Mouse (Mus musculus) neural tube, embryonic 14.5 days (tissue): ENCODE measurements at regions not wholly inside any gene's neighbourhood (a gene's known extent, or its start where the extent isn't known, plus 50 kb on each side); places are given as distances from the start of the nearest gene placed in this dataset.
"Not testable (repeated sequence)": the region's sequence is repeated elsewhere in the genome, so short reads cannot be mapped to it uniquely, and the experiment has no call there.

ENCODE experiments used
- ATAC-seq: fragments of 200-750 bp; cut with Nextera tagmentation; 2 replicates; pipeline ENCODE4 v1.8.0; 2017; ENCODE audit warnings: low read depth, mild to moderate bottlenecking, moderate TSS enrichment, moderate library complexity
- H3K27ac ChIP-seq: fragments of 300-500 bp; sonication (generic); 2 replicates; pipeline ENCODE4 v1.5.1; 2014; ENCODE audit warnings: low read depth, mild to moderate bottlenecking, control low read depth, low read length, moderate library complexity, mixed read lengths
- H3K27me3 ChIP-seq: fragments of 300-500 bp; sonication (generic); 2 replicates; pipeline ENCODE4 v1.6.1; 2014; ENCODE audit warnings: low read length; ENCODE audit not compliant: control insufficient read depth, insufficient read depth
- H3K36me3 ChIP-seq: fragments of 300-500 bp; sonication (generic); 2 replicates; pipeline ENCODE4 v1.6.1; 2014; ENCODE audit warnings: low read length, mixed read lengths; ENCODE audit not compliant: control insufficient read depth, insufficient read depth
- H3K4me1 ChIP-seq: fragments of 300-500 bp; sonication (generic); 2 replicates; pipeline ENCODE4 v1.6.1; 2014; ENCODE audit warnings: low read length; ENCODE audit not compliant: control insufficient read depth, insufficient read depth
- H3K4me2 ChIP-seq: fragments of 300-500 bp; sonication (generic); 2 replicates; pipeline ENCODE4 v1.6.1; 2014; ENCODE audit warnings: mild to moderate bottlenecking, low read depth, low read length, control low read depth
- H3K4me3 ChIP-seq: fragments of 300-500 bp; sonication (generic); 2 replicates; pipeline ENCODE4 v1.5.1; 2014; ENCODE audit warnings: low read depth, low read length, control low read depth, mixed read lengths
- H3K9ac ChIP-seq: fragments of 300-500 bp; sonication (generic); replicated peaks from 2 replicates; pipeline ENCODE4 v1.6.1; 2014; ENCODE audit warnings: low read depth, mild to moderate bottlenecking, control low read depth, low read length, mixed read lengths
- H3K9me3 ChIP-seq: fragments of 300-500 bp; sonication (generic); 2 replicates; pipeline ENCODE4 v1.6.1; 2016; ENCODE audit warnings: low read length; ENCODE audit not compliant: control insufficient read depth
- WGBS: fragments of 180-500 bp; shearing (Covaris S2); extraction: QIAGEN DNeasy Blood & Tissue Kit; methylation state at CpG from one replicate; pipeline ENCODE4 v1.1.7; 2014; 5-methylcytosine and 5-hydroxymethylcytosine counted together

- ATAC-seq = no peak
- no peaks in the 10 kb centered on the region for H3K36me3 ChIP-seq
- no peaks in the 10 kb centered on the region for H3K4me1 ChIP-seq
- no peak overlapping the region for H3K4me2 ChIP-seq
- WGBS = 71% methylated on average over 7 of the region's 7 CpGs
- no peak overlapping the region for H3K4me3 ChIP-seq
- no peaks in the 10 kb centered on the region for H3K27me3 ChIP-seq
- no peaks in the 10 kb centered on the region for H3K9me3 ChIP-seq
- no peak overlapping the region for H3K9ac ChIP-seq
- H3K27ac ChIP-seq = no peak overlapping the region
These were observed 125.1 kb upstream of the Cobl start for GRCm38 (mm10) chr11:12589757-12590373.

GRCm38 (mm10) chr11:12584851-12585680, 120.3 kb upstream of the Cobl start:
- H3K4me1 ChIP-seq, H3K36me3 ChIP-seq, H3K4me2 ChIP-seq, H3K9ac ChIP-seq, H3K27me3 ChIP-seq, H3K4me3 ChIP-seq, H3K27ac ChIP-seq, H3K9me3 ChIP-seq: not testable (repeated sequence)
- ATAC-seq = peak; percentile 58; the same call in 1 of the 2 replicates
- 81% methylated on average over 2 of the region's 2 CpGs for WGBS

- Histone ChIP-seq H3K4me2 (no peak overlapping the region), H3K27ac (no peak overlapping the region)
- peak; percentile 69 for ATAC-seq
These were observed 114.3 kb upstream of the Cobl start for GRCm38 (mm10) chr11:12578999-12579576.

DNA sequence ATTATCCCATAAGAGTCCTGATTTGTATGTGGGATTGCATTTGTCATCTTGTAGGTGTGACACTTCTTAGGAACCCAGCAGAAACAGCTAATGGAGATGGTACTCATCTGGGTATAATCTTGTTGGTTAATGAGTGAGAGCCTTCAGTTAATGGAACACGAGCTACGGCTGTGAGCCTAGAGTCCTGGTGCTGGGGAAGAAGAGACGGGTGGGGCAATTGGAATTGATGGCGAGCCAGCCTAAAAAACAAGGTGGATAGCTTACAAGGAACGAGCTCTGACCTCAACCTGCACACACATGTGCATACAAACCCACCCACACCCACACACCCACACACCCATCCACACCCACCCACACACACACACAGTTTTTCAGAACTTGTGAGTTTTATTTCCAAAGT, 94.9 kb upstream of the Cobl start:
- WGBS = 76% methylated on average over 5 of the region's 5 CpGs
- no peak overlapping the region for H3K4me3 ChIP-seq
- H3K9ac ChIP-seq = no peak overlapping the region
- H3K4me1 ChIP-seq = no peaks in the 10 kb centered on the region
- H3K27me3 ChIP-seq = no peaks in the 10 kb centered on the region
- peak; percentile 54; the same call in 1 of the 2 replicates for ATAC-seq
- no peak overlapping the region for H3K4me2 ChIP-seq
- no peaks in the 10 kb centered on the region for H3K9me3 ChIP-seq
- H3K36me3 ChIP-seq = no peaks in the 10 kb centered on the region
- H3K27ac ChIP-seq = no peak overlapping the region

More at GRCm38 (mm10) chr11:12578999-12579576, 114.3 kb upstream of the Cobl start:
- WGBS = 37% methylated on average over 14 of the region's 14 CpGs
- H3K4me3 ChIP-seq = no peak overlapping the region
- H3K36me3 ChIP-seq = no peaks in the 10 kb centered on the region
- no peaks in the 10 kb centered on the region for H3K9me3 ChIP-seq
- H3K4me1 ChIP-seq = no peaks in the 10 kb centered on the region
- H3K9ac ChIP-seq = no peak overlapping the region
- no peaks in the 10 kb centered on the region for H3K27me3 ChIP-seq

GRCm38 (mm10) chr11:12558995-12559633, 94.4 kb upstream of the Cobl start:
- Histone ChIP-seq H3K9me3 (no peaks in the 10 kb centered on the region), H3K27ac (no peak overlapping the region), H3K36me3 (no peaks in the 10 kb centered on the region), H3K4me2 (no peak overlapping the region), H3K27me3 (no peaks in the 10 kb centered on the region), H3K4me3 (no peak overlapping the region), H3K4me1 (no peaks in the 10 kb centered on the region), H3K9ac (no peak overlapping the region)
- ATAC-seq = peak; percentile 89
- 33% methylated on average over 1 of the region's 1 CpGs for WGBS

DNA sequence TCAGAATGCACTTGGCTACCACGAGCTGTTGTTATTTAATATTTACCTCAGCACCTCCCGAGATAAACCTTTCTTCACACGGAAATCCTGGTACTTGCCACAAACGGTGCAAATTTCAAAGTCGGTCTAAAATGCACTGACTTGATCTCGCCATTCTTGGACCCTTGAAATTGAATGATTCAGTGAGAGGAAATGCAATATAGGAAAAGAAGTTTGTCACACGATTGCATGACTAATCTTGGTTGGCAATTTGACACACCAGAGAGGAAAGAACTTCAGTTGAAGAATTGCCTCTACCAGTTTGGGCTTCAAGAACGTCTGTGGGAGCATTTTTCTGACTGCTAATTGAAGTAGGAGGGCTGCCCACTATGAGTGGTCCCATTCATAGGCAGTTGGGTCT, 93.4 kb upstream of the Cobl start:
- Histone ChIP-seq H3K4me3 (no peak overlapping the region), H3K27me3 (no peaks in the 10 kb centered on the region), H3K4me1 (no peaks in the 10 kb centered on the region), H3K9me3 (no peaks in the 10 kb centered on the region), H3K36me3 (no peaks in the 10 kb centered on the region), H3K27ac (no peak overlapping the region), H3K9ac (no peak overlapping the region), H3K4me2 (no peak overlapping the region)
- no peak for ATAC-seq
- 83% methylated on average over 8 of the region's 8 CpGs for WGBS

DNA sequence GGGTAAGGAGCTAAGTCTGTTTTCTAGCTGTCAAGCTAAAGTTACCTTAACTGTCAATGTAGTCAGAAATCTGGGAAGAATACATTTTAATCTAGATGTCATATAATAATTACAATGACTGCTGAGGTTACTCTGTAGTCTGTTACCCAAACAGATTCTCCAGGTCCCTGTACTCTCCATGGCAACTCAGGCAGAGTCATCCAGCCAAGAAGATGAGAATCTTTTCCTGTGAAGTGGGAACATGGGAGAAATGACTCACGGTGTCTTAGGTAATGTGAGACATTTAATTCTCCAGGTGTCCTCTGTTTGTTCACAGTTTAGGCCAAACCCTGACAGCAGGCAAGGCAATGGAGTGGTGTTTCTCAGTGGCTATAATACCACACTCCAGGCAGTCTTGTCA, 81.0 kb upstream of the Cobl start:
- H3K27ac ChIP-seq = no peak overlapping the region
- ATAC-seq = no peak
- 91% methylated on average over 1 of the region's 1 CpGs for WGBS
- no peak overlapping the region for H3K9ac ChIP-seq
- no peaks in the 10 kb centered on the region for H3K4me1 ChIP-seq
- no peaks in the 10 kb centered on the region for H3K36me3 ChIP-seq
- no peak overlapping the region for H3K4me2 ChIP-seq
- no peaks in the 10 kb centered on the region for H3K27me3 ChIP-seq
- H3K9me3 ChIP-seq = no peaks in the 10 kb centered on the region
- no peak overlapping the region for H3K4me3 ChIP-seq

DNA sequence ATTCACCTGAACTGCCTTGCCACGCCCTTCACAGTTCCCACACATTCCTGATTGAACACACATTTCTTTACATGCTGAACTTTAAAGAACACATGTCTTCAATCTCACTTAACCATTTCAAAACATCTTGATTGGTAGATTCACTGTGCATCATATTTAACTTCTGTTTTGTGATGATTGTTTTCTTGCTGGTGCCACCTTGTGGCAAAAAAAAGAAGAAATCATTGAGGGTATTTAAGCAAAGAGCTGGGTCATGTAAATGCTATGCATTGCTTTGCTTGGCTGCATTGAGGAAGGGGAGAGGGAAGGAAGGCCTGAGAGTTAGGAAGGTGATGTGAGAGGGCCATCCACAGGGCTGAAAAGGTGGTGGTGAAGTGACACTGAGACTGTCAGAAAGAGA, 78.3 kb upstream of the Cobl start:
- Histone ChIP-seq H3K27me3 (no peaks in the 10 kb centered on the region), H3K9me3 (no peaks in the 10 kb centered on the region), H3K4me1 (no peaks in the 10 kb centered on the region), H3K4me3 (no peak overlapping the region), H3K9ac (no peak overlapping the region), H3K36me3 (no peaks in the 10 kb centered on the region), H3K4me2 (no peak overlapping the region), H3K27ac (no peak overlapping the region)
- 77% methylated on average over 1 of the region's 1 CpGs for WGBS
- no peak for ATAC-seq
